Mouse (Mus musculus) lung, postnatal 10 days (tissue): ENCODE measurements around the gene Nploc4.
"Not testable (repeated sequence)": the region's sequence is repeated elsewhere in the genome, so short reads cannot be mapped to it uniquely, and the experiment has no call there.

Source experiments
- DNase-seq: peaks from one replicate; pipeline ENCODE4 v3.0.0; 2021

The Nploc4 gene

GRCm38 (mm10) chr11:120351250-120352092 lies 86.0 kb downstream of the Nploc4 start:
- peak; percentile 22 for DNase-seq

GRCm38 (mm10) chr11:120350711-120351110 lies 86.8 kb downstream of the Nploc4 start:
- DNase-seq = peak; percentile 75

- DNase-seq = peak; percentile 94
Observed at GRCm38 (mm10) chr11:120349986-120350702, 87.4 kb downstream of the Nploc4 start.

- DNase-seq = no peak
Observed at GRCm38 (mm10) chr11:120349371-120349985, 88.0 kb downstream of the Nploc4 start.

GRCm38 (mm10) chr11:120348684-120349370 lies 88.7 kb downstream of the Nploc4 start:
- DNase-seq = peak; percentile 79

GRCm38 (mm10) chr11:120347791-120348683 lies 89.5 kb downstream of the Nploc4 start, which contains the start of gene Actg1:
TSS of gene Actg1 (minus strand) at chr11:120348542.
- peak; percentile 88 for DNase-seq

- DNase-seq = peak; percentile 34
Observed at GRCm38 (mm10) chr11:120347301-120347700, 90.2 kb downstream of the Nploc4 start.

- not testable (repeated sequence) for DNase-seq
Observed at GRCm38 (mm10) chr11:120346383-120347034, 91.0 kb downstream of the Nploc4 start.

GRCm38 (mm10) chr11:120345067-120345681 lies 92.3 kb downstream of the Nploc4 start:
- peak; percentile 46 for DNase-seq

GRCm38 (mm10) chr11:120344310-120344920 lies 93.1 kb downstream of the Nploc4 start:
- DNase-seq = peak; percentile 2

- DNase-seq = no peak
Observed at GRCm38 (mm10) chr11:120343519-120344309, 93.8 kb downstream of the Nploc4 start.

- no peak for DNase-seq
Observed at GRCm38 (mm10) chr11:120342656-120343160, 94.8 kb downstream of the Nploc4 start.

- DNase-seq = no peak
Observed at GRCm38 (mm10) chr11:120341661-120342060, 95.8 kb downstream of the Nploc4 start.

GRCm38 (mm10) chr11:120339978-120340513 lies 97.5 kb downstream of the Nploc4 start:
- no peak for DNase-seq

- DNase-seq = no peak
Observed at GRCm38 (mm10) chr11:120338786-120339185, 98.7 kb downstream of the Nploc4 start.

GRCm38 (mm10) chr11:120337447-120337846 lies 100.1 kb downstream of the Nploc4 start:
- no peak for DNase-seq

- DNase-seq = no peak
Observed at GRCm38 (mm10) chr11:120335431-120336021, 102.0 kb downstream of the Nploc4 start.
